Mouse (Mus musculus): ENCODE data around the gene Rassf7. TPM values are rescaled to one million over a fixed set of nuclear protein-coding genes. Genes with fewer than 3 reads are reported as not detected.

The Rassf7 gene
- 21.9 TPM for polyA plus RNA-seq (2017; shearing (Covaris generic))

GRCm38 (mm10) chr7:141215101-141215879 lies at the start of gene Rassf7:
Rassf7 (plus strand) TSS chr7:141215860.

GRCm38 (mm10) chr7:141172116-141173006 lies 43.3 kb upstream of the Rassf7 start, which contains the start of gene Rnh1:
Rnh1 (minus strand) TSS chr7:141172857.

GRCm38 (mm10) chr7:141193948-141194347 lies 21.7 kb upstream of the Rassf7 start, which contains the start of the genes Hras and Lrrc56:
Hras (minus strand) TSS chr7:141194005.
Lrrc56 (plus strand) TSS chr7:141194157.

GRCm38 (mm10) chr7:141213605-141214235 lies 1.9 kb upstream of the Rassf7 start, which contains the start of gene Lmntd2:
Lmntd2 (minus strand) TSS chr7:141214080.

GRCm38 (mm10) chr7:141228279-141229067 lies 12.8 kb downstream of the Rassf7 start, which contains the start of gene Phrf1:
Phrf1 (plus strand) TSS chr7:141228784.

GRCm38 (mm10) chr7:141265739-141266561 lies 50.3 kb downstream of the Rassf7 start, which contains the start of gene Irf7:
Irf7 (minus strand) TSS chr7:141266481.

Other genes starting within 250 kb of the Rassf7 start
- gene Ifitm1, start 248.6 kb upstream of the Rassf7 start, polyA plus RNA-seq (2017; shearing (Covaris generic)): not detected
- 8.0 TPM for gene Ifitm3, start 205.1 kb upstream of the Rassf7 start, polyA plus RNA-seq (2017; shearing (Covaris generic))
- gene Ifitm6, start 197.9 kb upstream of the Rassf7 start, polyA plus RNA-seq (2017; shearing (Covaris generic)): 0.28 TPM
- not detected for gene Gm17387, start 186.7 kb upstream of the Rassf7 start, polyA plus RNA-seq (2017; shearing (Covaris generic))
- 10.0 TPM for gene B4galnt4, start 154.8 kb upstream of the Rassf7 start, polyA plus RNA-seq (2017; shearing (Covaris generic))
- 286 TPM for gene Pkp3, start 137.6 kb upstream of the Rassf7 start, polyA plus RNA-seq (2017; shearing (Covaris generic))
- gene Sigirr, start 115.3 kb upstream of the Rassf7 start, polyA plus RNA-seq (2017; shearing (Covaris generic)): 209 TPM
- gene Ano9, start 98.1 kb upstream of the Rassf7 start, polyA plus RNA-seq (2017; shearing (Covaris generic)): not detected
- 22.4 TPM for gene Ptdss2, start 93.5 kb upstream of the Rassf7 start, polyA plus RNA-seq (2017; shearing (Covaris generic))
- 116 TPM for gene Rnh1, start 43.0 kb upstream of the Rassf7 start, polyA plus RNA-seq (2017; shearing (Covaris generic))
- gene Hras, start 21.9 kb upstream of the Rassf7 start, polyA plus RNA-seq (2017; shearing (Covaris generic)): 49.3 TPM
- 2.7 TPM for gene Lrrc56, start 21.7 kb upstream of the Rassf7 start, polyA plus RNA-seq (2017; shearing (Covaris generic))
- 12.6 TPM for gene Lmntd2, start 1.8 kb upstream of the Rassf7 start, polyA plus RNA-seq (2017; shearing (Covaris generic))
- 99.1 TPM for gene Phrf1, start 12.9 kb downstream of the Rassf7 start, polyA plus RNA-seq (2017; shearing (Covaris generic))
- 129 TPM for gene Irf7, start 50.6 kb downstream of the Rassf7 start, polyA plus RNA-seq (2017; shearing (Covaris generic))
- gene Cdhr5, start 60.9 kb downstream of the Rassf7 start, polyA plus RNA-seq (2017; shearing (Covaris generic)): not detected
- gene Sct, start 63.3 kb downstream of the Rassf7 start, polyA plus RNA-seq (2017; shearing (Covaris generic)): not detected
- gene Drd4, start 76.1 kb downstream of the Rassf7 start, polyA plus RNA-seq (2017; shearing (Covaris generic)): not detected
- 71.1 TPM for gene Deaf1, start 111.8 kb downstream of the Rassf7 start, polyA plus RNA-seq (2017; shearing (Covaris generic))
- 49.0 TPM for gene Tmem80, start 111.9 kb downstream of the Rassf7 start, polyA plus RNA-seq (2017; shearing (Covaris generic))
- gene Eps8l2, start 123.0 kb downstream of the Rassf7 start, polyA plus RNA-seq (2017; shearing (Covaris generic)): 0.06 TPM
- gene Taldo1, start 176.3 kb downstream of the Rassf7 start, polyA plus RNA-seq (2017; shearing (Covaris generic)): 309 TPM
- gene Gatd1, start 198.3 kb downstream of the Rassf7 start, polyA plus RNA-seq (2017; shearing (Covaris generic)): 82.3 TPM
- 0.37 TPM for gene Cend1, start 213.6 kb downstream of the Rassf7 start, polyA plus RNA-seq (2017; shearing (Covaris generic))
- gene Slc25a22, start 222.0 kb downstream of the Rassf7 start, polyA plus RNA-seq (2017; shearing (Covaris generic)): 75.9 TPM
- gene Pidd1, start 228.2 kb downstream of the Rassf7 start, polyA plus RNA-seq (2017; shearing (Covaris generic)): 12.2 TPM
- 1,397 TPM for gene Rplp2, start 231.5 kb downstream of the Rassf7 start, polyA plus RNA-seq (2017; shearing (Covaris generic))
- gene Pnpla2, start 239.3 kb downstream of the Rassf7 start, polyA plus RNA-seq (2017; shearing (Covaris generic)): 75.2 TPM
- gene Cracr2b, start 245.2 kb downstream of the Rassf7 start, polyA plus RNA-seq (2017; shearing (Covaris generic)): not detected